Mouse (Mus musculus) kidney, embryonic 16.5 days (tissue): ENCODE data around the gene Smurf1. TPM values are rescaled to one million over a fixed set of nuclear protein-coding genes. Genes with fewer than 3 reads are reported as not detected.

Source experiments
- ATAC-seq: fragments of 200-750 bp; cut with Nextera tagmentation; 2 replicates; pipeline ENCODE4 v1.8.0; 2017; ENCODE audit warnings: moderate TSS enrichment; ENCODE audit not compliant: low FRiP score, low TSS enrichment
- H3K27ac ChIP-seq: fragments of 300-500 bp; sonication (generic); 2 replicates; pipeline ENCODE4 v1.5.1; 2014; ENCODE audit warnings: low read length
- H3K27me3 ChIP-seq: fragments of 300-500 bp; sonication (generic); 2 replicates; pipeline ENCODE4 v1.6.1; 2014; ENCODE audit warnings: low read length, control low read depth, mixed read lengths; ENCODE audit not compliant: insufficient read depth
- H3K36me3 ChIP-seq: fragments of 300-500 bp; sonication (generic); 2 replicates; pipeline ENCODE4 v1.6.1; 2014; ENCODE audit warnings: low read length, control low read depth, mixed read lengths; ENCODE audit not compliant: insufficient read depth
- H3K4me1 ChIP-seq: fragments of 300-500 bp; sonication (generic); 2 replicates; pipeline ENCODE4 v1.6.1; 2014; ENCODE audit warnings: low read length, control low read depth, mixed read lengths; ENCODE audit not compliant: insufficient read depth
- H3K4me2 ChIP-seq: fragments of 300-500 bp; sonication (generic); replicated peaks from 2 replicates; pipeline ENCODE4 v1.6.1; 2014; ENCODE audit warnings: low read depth, low read length
- H3K4me3 ChIP-seq: fragments of 300-500 bp; sonication (generic); 2 replicates; pipeline ENCODE4 v1.5.1; 2014; ENCODE audit warnings: mild to moderate bottlenecking, low read length
- H3K9ac ChIP-seq: fragments of 300-500 bp; sonication (generic); replicated peaks from 2 replicates; pipeline ENCODE4 v1.6.1; 2014; ENCODE audit warnings: low read length
- H3K9me3 ChIP-seq: fragments of 300-500 bp; sonication (generic); 2 replicates; pipeline ENCODE4 v1.6.1; 2016; ENCODE audit warnings: low read length, control low read depth
- WGBS: fragments of 180-500 bp; shearing (Covaris S2); extraction: QIAGEN DNeasy Blood & Tissue Kit; methylation state at CpG from one replicate; pipeline ENCODE4 v1.1.7; 2014; 5-methylcytosine and 5-hydroxymethylcytosine counted together
- microRNA-seq: library from miRNA; unstranded; fragments of <30 nt; microRNA quantifications from one replicate; pipeline ENCODE4, GENCODE M21; 2016
- polyA plus RNA-seq: library from polyadenylated mRNA; unstranded; fragments of >200 nt; fragmentation: Nextera tagmentation; extraction: Ambion mirVana; gene quantifications from 2 replicates; pipeline ENCODE4 v1.2.1, GENCODE M21; 2015

The Smurf1 gene
- polyA plus RNA-seq, 1 experiment from 2014 or later, result 14.0 TPM

- H3K27ac ChIP-seq, result no peak overlapping the region
- no peaks in the 10 kb centered on the region for H3K4me1 ChIP-seq
- no peaks in the 10 kb centered on the region for H3K27me3 ChIP-seq
- H3K9ac ChIP-seq, result no peak overlapping the region
- H3K36me3 ChIP-seq, result peaks cover 98% of the 10 kb centered on the region
- 91% methylated on average over 3 of the region's 3 CpGs for WGBS
- H3K4me3 ChIP-seq, result no peak overlapping the region
- H3K9me3 ChIP-seq, result no peaks in the 10 kb centered on the region
- no peak overlapping the region for H3K4me2 ChIP-seq
- no peak for ATAC-seq
These were observed 129.5 kb downstream of the Smurf1 start for GRCm38 (mm10) chr5:144836100-144836499.

- H3K9me3 ChIP-seq, result no peaks in the 10 kb centered on the region
- WGBS, result 84% methylated on average over 9 of the region's 9 CpGs
- no peak overlapping the region for H3K9ac ChIP-seq
- no peaks in the 10 kb centered on the region for H3K27me3 ChIP-seq
- no peak overlapping the region for H3K4me3 ChIP-seq
- no peaks in the 10 kb centered on the region for H3K4me1 ChIP-seq
- no peak for ATAC-seq
- peaks cover 97% of the 10 kb centered on the region for H3K36me3 ChIP-seq
- no peak overlapping the region for H3K4me2 ChIP-seq
- H3K27ac ChIP-seq, result no peak overlapping the region
These were observed 133.7 kb downstream of the Smurf1 start for GRCm38 (mm10) chr5:144831840-144832469.

- no peak overlapping the region for H3K27ac ChIP-seq
- H3K27me3 ChIP-seq, result no peaks in the 10 kb centered on the region
- no peak overlapping the region for H3K4me3 ChIP-seq
- WGBS, result 95% methylated on average over 4 of the region's 4 CpGs
- H3K4me1 ChIP-seq, result no peaks in the 10 kb centered on the region
- no peak overlapping the region for H3K4me2 ChIP-seq
- ATAC-seq, result no peak
- H3K36me3 ChIP-seq, result peaks cover 97% of the 10 kb centered on the region
- H3K9me3 ChIP-seq, result no peaks in the 10 kb centered on the region
- no peak overlapping the region for H3K9ac ChIP-seq
These were observed 136.0 kb downstream of the Smurf1 start for GRCm38 (mm10) chr5:144829631-144830030.

- no peak overlapping the region for H3K4me3 ChIP-seq
- no peaks in the 10 kb centered on the region for H3K9me3 ChIP-seq
- no peak for ATAC-seq
- peaks cover 97% of the 10 kb centered on the region for H3K36me3 ChIP-seq
- H3K4me1 ChIP-seq, result no peaks in the 10 kb centered on the region
- no peak overlapping the region for H3K27ac ChIP-seq
- no peak overlapping the region for H3K4me2 ChIP-seq
- WGBS, result 96% methylated on average over 20 of the region's 20 CpGs
- no peak overlapping the region for H3K9ac ChIP-seq
- H3K27me3 ChIP-seq, result no peaks in the 10 kb centered on the region
These were observed 137.1 kb downstream of the Smurf1 start for GRCm38 (mm10) chr5:144828365-144829102.

Small RNA genes within 50 kb of the gene (microRNA-seq; reads per million reads assigned to microRNA genes)
- not detected for gene Mir7039

Other genes starting within 250 kb of the Smurf1 start
- 0.42 and 0.90 TPM in 2 replicates for gene Tmem130, start 204.0 kb downstream of the Smurf1 start, polyA plus RNA-seq
- gene Trrap, start 198.1 kb downstream of the Smurf1 start, polyA plus RNA-seq, result 69.8 and 84.1 TPM in 2 replicates
- not detected in 2 replicates for gene Gm4871, start 66.9 kb upstream of the Smurf1 start, polyA plus RNA-seq
- gene 1700018F24Rik, start 77.1 kb upstream of the Smurf1 start, polyA plus RNA-seq, result not detected in 2 replicates
- 142 and 150 TPM in 2 replicates for gene Arpc1a, start 118.0 kb upstream of the Smurf1 start, polyA plus RNA-seq
- gene Kpna7, start 118.2 kb upstream of the Smurf1 start, polyA plus RNA-seq, result not detected in 2 replicates
- gene Arpc1b, start 148.4 kb upstream of the Smurf1 start, polyA plus RNA-seq, result 325 and 354 TPM in 2 replicates
- gene Pdap1, start 174.4 kb upstream of the Smurf1 start, polyA plus RNA-seq, result 77.0 and 93.6 TPM in 2 replicates
- gene Bud31, start 174.5 kb upstream of the Smurf1 start, polyA plus RNA-seq, result 186 TPM in 2 replicates
- 19.8 and 20.0 TPM in 2 replicates for gene Ptcd1, start 201.3 kb upstream of the Smurf1 start, polyA plus RNA-seq
- 56.2 and 59.5 TPM in 2 replicates for gene Cpsf4, start 201.4 kb upstream of the Smurf1 start, polyA plus RNA-seq
- 679 and 701 TPM in 2 replicates for gene Atp5j2, start 226.2 kb upstream of the Smurf1 start, polyA plus RNA-seq
- gene Zkscan14, start 236.0 kb upstream of the Smurf1 start, polyA plus RNA-seq, result 11.4 and 11.6 TPM in 2 replicates
- 16.2 and 17.2 TPM in 2 replicates for gene Zkscan5, start 238.7 kb upstream of the Smurf1 start, polyA plus RNA-seq